Mouse (Mus musculus): ENCODE results near the gene Mtf1.

- TF ChIP-seq POLR2A (IDR thresholded peaks at IDR 0.05; ENCODE audit: borderline replicate concordance, extremely low read depth, low read depth, low read length) (no peak), CTCF (IDR thresholded peaks at IDR 0.05; ENCODE audit: insufficient read depth, low read length) (no peak)
These were observed 78.7 kb downstream of the Mtf1 start, which contains the start of gene Epha10 for GRCm38 (mm10) chr4:124880599-124880998.
